Mouse (Mus musculus): Measurements from ENCODE around the gene Lmod3.
"Not testable (repeated sequence)": the region's sequence is repeated elsewhere in the genome, so short reads cannot be mapped to it uniquely, and the experiment has no call there.

Gene Lmod3

GRCm38 (mm10) chr6:97276366-97276765, 23.8 kb upstream of the Lmod3 start:
- DNase-seq (ENCODE audit: inconsistent ontology term): no peak

DNA sequence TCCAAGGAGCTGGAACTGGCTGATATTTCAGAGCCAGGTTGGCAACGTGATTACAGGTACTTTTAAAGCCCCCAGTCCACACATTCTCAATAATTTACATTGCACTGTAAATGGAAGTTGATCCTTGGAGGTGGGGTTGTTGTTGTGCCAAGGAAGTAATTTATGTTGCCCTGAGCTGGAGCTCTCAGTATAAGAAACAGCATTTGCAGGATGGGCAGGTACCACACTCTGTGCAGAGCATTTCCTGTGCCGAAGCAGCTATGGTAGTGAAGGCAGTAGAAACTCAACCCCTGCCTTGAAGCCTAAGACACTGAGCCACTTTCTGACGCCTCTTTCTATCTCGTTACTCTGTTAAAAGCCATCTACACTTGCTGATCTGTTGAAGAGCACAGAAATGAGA, 23.2 kb upstream of the Lmod3 start:
- no peak for DNase-seq (ENCODE audit: inconsistent ontology term)

DNA sequence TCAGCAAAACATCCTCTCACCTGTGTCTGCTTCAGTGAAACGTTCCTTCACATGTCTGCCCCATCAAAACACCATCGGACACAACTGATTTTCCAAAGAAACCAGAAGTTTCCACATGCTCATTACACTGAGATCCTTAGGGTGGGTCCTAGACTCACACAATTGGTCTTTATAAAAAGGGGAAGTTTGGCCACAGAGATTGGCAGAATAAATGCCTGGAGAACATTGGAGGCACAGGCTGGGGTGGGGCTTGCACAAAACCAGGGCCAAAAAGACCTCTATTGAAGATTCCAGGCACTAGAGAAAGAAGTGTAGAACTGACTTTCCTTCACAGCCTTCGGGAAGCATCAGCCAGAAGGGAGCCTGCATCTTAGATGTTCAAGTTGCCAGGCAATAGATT, 21.2 kb upstream of the Lmod3 start:
- no peak for DNase-seq (ENCODE audit: inconsistent ontology term)

DNA sequence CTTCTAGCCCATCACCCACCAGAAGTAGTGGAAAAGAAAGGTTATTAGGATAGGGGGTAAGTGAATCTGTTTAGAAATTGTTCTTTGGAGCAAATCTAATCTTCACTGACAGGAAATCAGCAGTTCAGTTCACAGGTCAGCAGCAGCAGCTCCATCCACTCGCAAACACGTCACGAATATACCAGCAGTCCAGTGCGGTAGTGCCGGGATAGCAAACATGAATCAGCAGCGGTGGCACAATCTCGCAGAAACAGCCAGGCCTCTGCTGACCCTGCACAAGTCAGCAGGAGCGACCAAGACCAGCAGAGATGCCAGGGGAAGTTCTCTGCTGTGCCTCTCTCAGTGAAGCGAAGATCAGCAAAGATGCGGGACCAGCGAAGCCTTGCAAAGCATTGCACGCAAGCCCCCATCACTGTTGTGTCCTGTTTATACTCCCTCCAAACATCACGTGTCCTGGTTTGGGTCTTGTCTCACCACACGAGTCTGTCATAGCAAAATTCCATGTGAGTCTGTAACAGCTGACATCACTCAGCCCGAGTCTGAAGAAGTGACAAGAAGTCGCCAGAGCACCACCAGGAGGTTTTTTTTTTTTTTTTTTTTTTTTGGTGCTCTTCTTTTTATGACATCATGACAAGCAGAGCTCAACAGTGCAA, 20.6 kb upstream of the Lmod3 start:
- no peak for DNase-seq (ENCODE audit: inconsistent ontology term)

DNA sequence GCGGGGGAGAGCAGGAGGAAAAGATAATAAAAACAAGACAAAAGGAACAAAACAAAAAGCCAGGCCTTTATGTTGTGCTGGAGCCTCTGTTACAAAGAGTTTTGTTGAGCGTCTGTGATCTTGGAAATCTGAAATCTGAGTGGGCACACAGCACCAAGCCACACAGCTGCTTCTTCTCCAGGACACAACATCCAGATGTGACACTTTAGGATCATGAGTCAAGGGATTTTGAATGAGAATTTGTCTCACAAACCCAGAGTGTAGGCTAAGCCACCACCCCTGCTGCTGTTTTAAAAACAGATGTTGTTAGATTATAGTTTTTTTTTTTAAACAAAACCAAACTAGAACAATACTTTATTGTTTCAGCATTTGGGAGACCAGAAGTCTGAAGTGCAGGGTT, 19.8 kb upstream of the Lmod3 start:
- DNase-seq (ENCODE audit: inconsistent ontology term): no peak

- DNase-seq (ENCODE audit: inconsistent ontology term): no peak
These were observed 17.0 kb upstream of the Lmod3 start for GRCm38 (mm10) chr6:97269596-97269995.

GRCm38 (mm10) chr6:97267132-97267531, 14.6 kb upstream of the Lmod3 start:
- no peak for DNase-seq (ENCODE audit: inconsistent ontology term)

DNA sequence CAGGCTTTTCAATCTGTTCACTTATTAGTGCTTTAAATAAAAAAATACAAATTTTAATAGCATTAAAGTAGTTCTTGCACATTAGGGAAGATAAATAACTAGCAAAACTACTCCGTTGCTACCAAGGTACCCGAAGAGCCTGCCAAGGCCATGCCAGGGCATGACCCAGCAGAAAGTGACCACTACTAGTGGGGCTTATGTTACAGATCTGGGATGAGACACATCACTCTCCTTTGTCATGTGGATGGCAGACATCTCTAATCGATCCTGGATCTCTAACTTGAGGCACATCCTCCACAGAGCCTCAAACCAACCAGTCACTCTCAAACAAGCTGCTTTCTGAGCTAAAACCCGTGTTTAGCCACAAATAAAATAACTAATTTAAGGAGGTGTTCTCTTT, 14.1 kb upstream of the Lmod3 start:
- DNase-seq (ENCODE audit: inconsistent ontology term): no peak

- DNase-seq (ENCODE audit: inconsistent ontology term): no peak
These were observed 13.1 kb upstream of the Lmod3 start for GRCm38 (mm10) chr6:97265705-97266104.

GRCm38 (mm10) chr6:97265240-97265639, 12.7 kb upstream of the Lmod3 start:
- DNase-seq (ENCODE audit: inconsistent ontology term): no peak

- DNase-seq (ENCODE audit: inconsistent ontology term): not testable (repeated sequence)
These were observed 11.2 kb upstream of the Lmod3 start for GRCm38 (mm10) chr6:97263750-97264149.

DNA sequence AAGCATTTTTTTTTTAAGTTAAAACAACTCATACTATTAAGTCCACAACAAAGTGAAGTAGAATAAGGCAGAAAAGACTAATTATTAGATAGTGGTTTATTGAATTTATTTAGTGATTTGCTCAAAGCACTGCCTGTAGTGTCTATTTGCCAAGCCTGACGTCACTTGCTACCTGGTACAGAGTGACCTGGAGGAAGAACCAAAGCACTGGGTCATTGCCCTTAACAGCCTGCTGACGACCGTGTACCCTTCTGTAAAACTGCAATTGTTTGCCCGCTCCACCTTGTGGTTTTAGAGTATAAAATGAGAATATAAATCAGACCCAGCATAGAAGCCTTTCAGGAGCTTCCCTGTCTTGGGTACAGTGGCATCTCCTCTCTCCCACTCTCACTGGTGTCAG, 9.7 kb upstream of the Lmod3 start:
- DNase-seq (ENCODE audit: inconsistent ontology term): no peak

GRCm38 (mm10) chr6:97259926-97260325, 7.4 kb upstream of the Lmod3 start:
- not testable (repeated sequence) for DNase-seq (ENCODE audit: inconsistent ontology term)

DNA sequence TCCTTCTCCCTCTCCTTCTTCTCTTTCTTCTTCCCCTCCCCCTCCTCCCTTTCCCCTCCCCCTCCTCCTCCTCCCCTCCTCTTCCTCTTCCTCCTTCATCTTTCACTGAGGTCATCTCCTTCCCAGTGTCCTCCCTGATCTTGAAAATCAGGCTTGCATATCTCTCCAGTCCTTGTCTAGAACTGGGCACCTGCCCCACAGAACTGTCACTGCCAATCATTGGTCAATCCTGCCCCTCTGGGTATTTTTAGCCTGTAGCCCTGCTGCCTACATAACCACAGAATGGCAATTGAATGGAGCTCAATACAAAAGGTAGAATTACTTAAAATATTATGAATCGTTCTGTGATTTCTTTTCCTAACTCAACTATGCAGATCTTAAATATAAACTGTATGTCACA, 5.9 kb upstream of the Lmod3 start:
- no peak for DNase-seq (ENCODE audit: inconsistent ontology term)

GRCm38 (mm10) chr6:97252086-97252485, 473 bp downstream of the Lmod3 start:
- DNase-seq (ENCODE audit: inconsistent ontology term): no peak

GRCm38 (mm10) chr6:97250966-97251365, 1.6 kb downstream of the Lmod3 start:
- peak; percentile 45 for DNase-seq (ENCODE audit: inconsistent ontology term)

GRCm38 (mm10) chr6:97245200-97245599, 7.4 kb downstream of the Lmod3 start:
- DNase-seq (ENCODE audit: inconsistent ontology term): no peak

DNA sequence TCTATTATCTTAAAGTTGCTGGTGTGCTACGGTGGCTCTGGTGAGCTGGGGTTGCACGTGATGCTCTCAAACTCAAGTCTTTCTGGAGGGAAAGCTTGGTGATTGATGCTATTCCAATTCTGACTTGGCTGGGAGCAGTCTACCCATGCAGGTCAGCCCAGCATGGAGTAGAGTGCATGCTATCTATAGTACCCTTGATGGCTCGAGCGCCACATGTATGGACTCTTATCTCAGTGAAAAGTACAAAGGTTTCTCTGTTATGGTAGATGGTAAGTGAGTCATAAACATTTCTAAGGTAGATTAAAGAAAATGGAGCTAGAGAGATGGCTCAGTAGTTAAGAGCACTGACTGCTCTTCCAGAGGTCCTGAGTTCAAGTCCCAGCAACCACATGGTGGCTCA, 10.0 kb downstream of the Lmod3 start:
- DNase-seq (ENCODE audit: inconsistent ontology term): no peak

GRCm38 (mm10) chr6:97240092-97240491, 12.5 kb downstream of the Lmod3 start:
- no peak for DNase-seq (ENCODE audit: inconsistent ontology term)

GRCm38 (mm10) chr6:97239360-97239759, 13.2 kb downstream of the Lmod3 start:
- DNase-seq (ENCODE audit: inconsistent ontology term): no peak

DNA sequence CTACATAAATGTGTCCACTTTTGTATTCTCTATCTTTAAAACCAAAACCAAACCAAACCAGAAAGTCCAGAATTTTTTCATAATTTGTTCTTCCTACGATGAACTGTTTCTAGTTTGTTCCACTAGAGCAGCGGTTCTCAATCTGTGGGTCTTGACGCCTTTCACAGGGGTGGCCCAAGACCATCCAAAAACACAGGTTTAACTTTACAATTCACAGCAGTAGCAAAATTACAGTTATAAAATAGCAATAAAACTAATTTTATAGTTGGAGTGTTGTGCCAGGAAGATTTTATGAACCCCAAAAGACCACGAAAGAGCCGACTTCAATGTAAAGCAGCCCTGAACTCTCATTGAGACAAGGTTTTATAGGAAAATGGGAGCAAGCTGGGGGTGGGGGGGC, 16.5 kb downstream of the Lmod3 start:
- DNase-seq (ENCODE audit: inconsistent ontology term): no peak

DNA sequence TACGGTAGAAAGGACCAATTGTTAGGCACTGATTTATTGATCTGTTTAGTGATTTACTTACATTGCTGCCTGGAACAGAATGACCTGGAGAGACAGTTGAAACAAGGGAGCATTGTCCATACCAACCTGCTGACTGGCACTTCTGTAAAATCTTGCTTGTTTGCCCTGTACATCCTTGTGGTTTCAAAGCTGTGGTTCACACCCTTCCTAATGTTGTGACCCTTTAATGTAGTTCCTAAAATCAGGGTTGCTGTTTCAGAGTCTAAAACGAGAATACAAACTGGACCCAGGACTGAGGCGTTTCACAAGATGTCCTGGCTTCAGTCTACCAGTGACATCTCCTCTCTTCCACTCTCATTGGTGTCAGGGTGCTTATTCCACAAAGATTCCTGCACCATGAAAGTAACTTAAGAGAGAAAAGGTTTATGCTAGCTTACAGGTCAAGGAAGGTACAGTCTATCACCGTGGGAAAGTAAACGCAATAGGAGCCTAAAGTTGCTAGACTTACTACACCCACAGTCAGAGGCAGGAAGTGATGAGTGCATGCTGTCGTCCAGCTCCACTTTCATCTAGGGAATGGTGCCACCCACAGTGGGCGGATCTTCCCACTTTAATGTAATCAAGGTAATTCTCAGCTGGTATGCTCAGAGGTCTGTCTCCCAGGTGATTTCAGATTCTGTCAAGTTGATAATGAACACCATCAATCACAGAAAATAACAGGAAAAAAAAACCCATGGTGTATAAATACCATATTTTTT, 17.5 kb downstream of the Lmod3 start:
- DNase-seq (ENCODE audit: inconsistent ontology term): no peak

GRCm38 (mm10) chr6:97227067-97227847, 25.3 kb downstream of the Lmod3 start:
- DNase-seq (ENCODE audit: inconsistent ontology term): no peak

All from Muller cell, postnatal 12 days (primary cell).